Mouse (Mus musculus) limb, embryonic 13.5 days (tissue): ENCODE measurements at regions not wholly inside any gene's neighbourhood (a gene's known extent, or its start where the extent isn't known, plus 50 kb on each side); places are given as distances from the start of the nearest gene placed in this dataset.

Experiments used
- ATAC-seq: fragments of 200-750 bp; cut with Nextera tagmentation; 2 replicates; pipeline ENCODE4 v1.8.0; 2017; ENCODE audit warnings: low read depth, moderate number of reproducible peaks, moderate TSS enrichment; ENCODE audit not compliant: low FRiP score
- H3K27ac ChIP-seq: fragments of 300-500 bp; sonication (generic); 2 replicates; pipeline ENCODE4 v1.5.1; 2015; ENCODE audit warnings: inconsistent platforms, mild to moderate bottlenecking, moderate library complexity
- H3K27me3 ChIP-seq: fragments of 300-500 bp; sonication (generic); 2 replicates; pipeline ENCODE4 v1.6.1; 2015; ENCODE audit warnings: mild to moderate bottlenecking, inconsistent platforms
- H3K36me3 ChIP-seq: fragments of 300-500 bp; sonication (generic); 2 replicates; pipeline ENCODE4 v1.6.1; 2015; ENCODE audit warnings: inconsistent platforms, mild to moderate bottlenecking, moderate library complexity
- H3K4me1 ChIP-seq: fragments of 300-500 bp; sonication (generic); 2 replicates; pipeline ENCODE4 v1.6.1; 2015; ENCODE audit warnings: inconsistent platforms
- H3K4me2 ChIP-seq: fragments of 300-500 bp; sonication (generic); replicated peaks from 2 replicates; pipeline ENCODE4 v1.6.1; 2015; ENCODE audit warnings: inconsistent platforms, mild to moderate bottlenecking, moderate library complexity
- H3K4me3 ChIP-seq: fragments of 300-500 bp; sonication (generic); 2 replicates; pipeline ENCODE4 v1.5.1; 2015; ENCODE audit warnings: moderate library complexity, mild to moderate bottlenecking, inconsistent platforms
- H3K9ac ChIP-seq: fragments of 300-500 bp; sonication (generic); 2 replicates; pipeline ENCODE4 v1.6.1; 2015; ENCODE audit warnings: mild to moderate bottlenecking, inconsistent platforms
- H3K9me3 ChIP-seq: fragments of 300-500 bp; sonication (generic); 2 replicates; pipeline ENCODE4 v1.6.1; 2016; ENCODE audit warnings: inconsistent platforms
- WGBS: fragments of 180-500 bp; shearing (Covaris S2); methylation state at CpG from one replicate; pipeline ENCODE4 v1.1.7; 2015; 5-methylcytosine and 5-hydroxymethylcytosine counted together

- ATAC-seq: 0 out of 2 replicates have a peak, but pooled peaks have one; percentile 15
- Histone ChIP-seq H3K9me3 (no peaks in the 10 kb centered on the region), H3K36me3 (no peaks in the 10 kb centered on the region), H3K4me1 (peaks cover 15% of the 10 kb centered on the region), H3K4me3 (no peak overlapping the region), H3K27me3 (no peaks in the 10 kb centered on the region), H3K27ac (0 out of 2 replicates have a peak overlapping the region, but pooled peaks have one; percentile 61), H3K4me2 (no peak overlapping the region), H3K9ac (no peak overlapping the region)
- WGBS: 1% methylated on average over 3 of the region's 3 CpGs
Observed at GRCm38 (mm10) chr5:134000100-134000499, 99.4 kb upstream of the Castor2 start.

GRCm38 (mm10) chr5:133999698-134000097, 99.8 kb upstream of the Castor2 start:
- H3K4me2 ChIP-seq: no peak overlapping the region
- H3K27ac ChIP-seq: peak overlapping the region; percentile 28; the same call in 1 of the 2 replicates
- ATAC-seq: peak; percentile 19; the same call in 1 of the 2 replicates
- peaks cover 15% of the 10 kb centered on the region for H3K4me1 ChIP-seq
- H3K4me3 ChIP-seq: no peak overlapping the region
- no peak overlapping the region for H3K9ac ChIP-seq
- no peaks in the 10 kb centered on the region for H3K36me3 ChIP-seq
- 3% methylated on average over 5 of the region's 5 CpGs for WGBS
- H3K27me3 ChIP-seq: no peaks in the 10 kb centered on the region
- no peaks in the 10 kb centered on the region for H3K9me3 ChIP-seq

GRCm38 (mm10) chr5:133991994-133992393, 107.5 kb upstream of the Castor2 start:
- Histone ChIP-seq H3K27ac (no peak overlapping the region), H3K27me3 (no peaks in the 10 kb centered on the region), H3K4me2 (no peak overlapping the region), H3K36me3 (no peaks in the 10 kb centered on the region), H3K9ac (no peak overlapping the region), H3K9me3 (0 out of 2 replicates have a peak, but pooled peaks cover 3% of the 10 kb centered on the region), H3K4me3 (no peak overlapping the region), H3K4me1 (peaks cover 3% of the 10 kb centered on the region)
- 37% methylated on average over 2 of the region's 2 CpGs for WGBS
- ATAC-seq: no peak

GRCm38 (mm10) chr5:133991556-133991955, 108.0 kb upstream of the Castor2 start:
- Histone ChIP-seq H3K27ac (no peak overlapping the region), H3K4me1 (peaks cover 3% of the 10 kb centered on the region), H3K9ac (no peak overlapping the region), H3K27me3 (no peaks in the 10 kb centered on the region), H3K9me3 (0 out of 2 replicates have a peak, but pooled peaks cover 3% of the 10 kb centered on the region), H3K36me3 (no peaks in the 10 kb centered on the region), H3K4me2 (no peak overlapping the region), H3K4me3 (no peak overlapping the region)
- WGBS: 16% methylated on average over 3 of the region's 3 CpGs
- no peak for ATAC-seq

- H3K27me3 ChIP-seq: peaks cover 33% of the 10 kb centered on the region
- H3K4me3 ChIP-seq: no peak overlapping the region
- ATAC-seq: no peak
- 6% methylated on average over 15 of the region's 15 CpGs for WGBS
- H3K27ac ChIP-seq: no peak overlapping the region
- H3K9me3 ChIP-seq: no peaks in the 10 kb centered on the region
- peaks cover 16% of the 10 kb centered on the region for H3K4me1 ChIP-seq
- no peaks in the 10 kb centered on the region for H3K36me3 ChIP-seq
- no peak overlapping the region for H3K9ac ChIP-seq
- no peak overlapping the region for H3K4me2 ChIP-seq
Observed at GRCm38 (mm10) chr5:133983249-133983966, 116.1 kb upstream of the Castor2 start.

GRCm38 (mm10) chr5:133970421-133970914, 129.0 kb upstream of the Castor2 start:
- Histone ChIP-seq H3K4me2 (no peak overlapping the region), H3K9ac (no peak overlapping the region), H3K4me1 (no peaks in the 10 kb centered on the region), H3K27ac (no peak overlapping the region), H3K27me3 (no peaks in the 10 kb centered on the region), H3K36me3 (no peaks in the 10 kb centered on the region), H3K4me3 (no peak overlapping the region), H3K9me3 (peaks cover 8% of the 10 kb centered on the region; the same call in 1 of the 2 replicates)
- 67% methylated on average over 12 of the region's 12 CpGs for WGBS
- ATAC-seq: no peak

DNA sequence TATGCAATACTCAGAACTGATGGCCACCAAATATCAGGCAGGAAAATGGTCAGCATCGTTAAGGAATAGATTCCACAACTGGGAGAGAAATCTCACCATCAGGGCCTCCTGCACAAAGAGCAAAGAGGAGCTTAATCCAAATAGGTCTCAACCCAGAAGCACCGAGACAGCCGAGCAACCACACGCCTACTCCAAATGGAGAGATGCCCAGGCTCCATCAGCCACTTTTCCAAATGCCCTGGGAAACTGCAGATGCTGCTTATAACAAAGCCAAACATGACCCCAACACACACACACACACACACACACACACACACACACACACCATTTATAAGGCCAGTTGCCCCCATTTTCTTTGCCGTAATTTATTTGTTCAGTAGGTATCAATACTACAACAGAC, 136.2 kb upstream of the Castor2 start:
- H3K27me3 ChIP-seq: no peaks in the 10 kb centered on the region
- 80% methylated on average over 5 of the region's 5 CpGs for WGBS
- no peaks in the 10 kb centered on the region for H3K4me1 ChIP-seq
- no peaks in the 10 kb centered on the region for H3K36me3 ChIP-seq
- no peak overlapping the region for H3K4me2 ChIP-seq
- ATAC-seq: no peak
- H3K9ac ChIP-seq: no peak overlapping the region
- H3K4me3 ChIP-seq: no peak overlapping the region
- H3K9me3 ChIP-seq: peaks cover 8% of the 10 kb centered on the region; the same call in 1 of the 2 replicates
- no peak overlapping the region for H3K27ac ChIP-seq

DNA sequence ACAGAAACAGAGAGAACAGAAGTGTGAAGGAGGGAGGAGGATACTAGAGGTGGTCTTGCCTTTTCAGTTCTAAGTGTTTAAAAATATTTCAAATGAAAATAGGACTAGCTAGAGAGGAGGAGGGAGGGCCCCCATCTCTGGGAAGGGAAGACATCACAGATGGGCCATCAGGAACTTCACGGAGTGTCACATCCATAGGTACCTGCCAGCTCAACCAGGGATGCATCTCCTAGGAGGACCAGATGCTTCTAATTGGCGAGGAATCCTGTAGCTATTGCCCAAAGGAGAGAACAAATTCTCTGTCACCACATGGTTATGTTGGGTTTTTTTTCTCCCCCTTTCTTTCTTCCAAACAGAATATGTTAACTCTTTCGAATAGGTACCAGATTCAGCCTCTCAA, 158.7 kb upstream of the Castor2 start:
- Histone ChIP-seq H3K4me3 (no peak overlapping the region), H3K4me1 (no peaks in the 10 kb centered on the region), H3K9ac (no peak overlapping the region), H3K27ac (no peak overlapping the region), H3K4me2 (no peak overlapping the region), H3K9me3 (no peaks in the 10 kb centered on the region), H3K36me3 (no peaks in the 10 kb centered on the region), H3K27me3 (no peaks in the 10 kb centered on the region)
- no peak for ATAC-seq
- WGBS: 72% methylated on average over 3 of the region's 3 CpGs

DNA sequence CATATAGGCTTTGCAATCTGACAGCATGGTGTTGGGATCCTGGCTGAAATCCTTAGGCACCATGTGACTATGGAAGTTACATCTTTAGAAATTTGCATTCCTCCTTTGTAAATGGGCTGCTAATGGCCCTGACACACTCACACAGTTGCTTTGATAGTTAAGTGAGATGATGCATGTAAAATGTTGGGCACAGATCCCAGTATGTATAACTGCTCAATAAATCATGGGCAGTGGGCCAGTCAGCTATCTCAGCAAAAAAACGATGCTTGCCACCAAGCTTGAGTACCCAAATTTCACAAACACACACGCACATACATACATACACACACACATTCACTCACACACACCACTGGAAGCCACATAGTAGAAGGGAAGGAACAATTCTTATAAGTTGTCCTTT, 159.5 kb upstream of the Castor2 start:
- ATAC-seq: no peak
- WGBS: 91% methylated on average over 2 of the region's 2 CpGs
- no peaks in the 10 kb centered on the region for H3K36me3 ChIP-seq

DNA sequence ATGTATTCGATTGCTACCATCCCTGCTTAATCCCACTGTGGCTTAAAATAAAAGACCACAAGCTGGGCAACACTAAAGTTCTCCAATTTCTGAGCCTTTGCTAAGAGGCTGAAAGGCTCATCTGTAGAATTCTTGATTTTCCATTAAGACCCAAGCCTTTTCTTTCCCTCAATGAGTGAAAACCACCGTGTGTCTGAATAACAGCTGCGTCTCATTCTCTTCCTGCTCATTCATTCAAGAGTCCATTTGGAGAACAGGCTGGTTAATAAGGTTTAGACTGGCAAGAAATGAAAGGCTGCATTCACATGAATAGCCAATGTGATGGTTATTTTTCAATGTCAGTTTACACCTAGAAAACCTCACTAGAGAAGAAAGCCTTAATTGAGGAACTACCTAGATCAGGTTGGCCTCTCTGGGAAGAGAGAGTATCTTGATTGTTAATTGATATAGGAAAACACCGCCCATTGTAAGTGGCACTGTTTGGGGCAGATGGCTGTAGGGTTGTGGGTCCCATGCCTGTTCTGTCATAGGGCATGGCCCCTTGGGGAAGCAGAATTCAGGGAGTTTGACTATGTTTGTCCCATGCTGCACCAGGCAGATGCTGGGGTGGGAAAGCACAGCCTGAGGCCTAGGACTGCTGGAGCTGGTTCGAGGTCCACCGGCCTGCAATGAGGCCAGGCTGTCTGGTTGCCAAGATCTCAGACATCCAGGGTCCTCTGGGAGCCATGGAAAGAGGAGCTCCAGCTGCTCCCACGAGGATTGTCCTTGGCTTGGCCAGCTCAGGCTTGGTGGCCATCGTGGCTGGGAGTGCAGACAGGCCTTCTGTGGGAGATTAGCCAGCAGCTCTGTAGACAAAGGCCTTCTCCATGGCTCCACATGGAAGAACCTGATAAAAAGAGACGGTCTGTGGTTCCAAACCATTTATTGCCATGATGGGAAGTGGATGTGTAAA, 161.3 kb upstream of the Castor2 start:
- H3K4me3 ChIP-seq: no peak overlapping the region
- no peaks in the 10 kb centered on the region for H3K36me3 ChIP-seq
- no peak overlapping the region for H3K4me2 ChIP-seq
- no peaks in the 10 kb centered on the region for H3K27me3 ChIP-seq
- H3K4me1 ChIP-seq: no peaks in the 10 kb centered on the region
- 66% methylated on average over 9 of the region's 9 CpGs for WGBS
- no peak overlapping the region for H3K9ac ChIP-seq
- ATAC-seq: no peak
- H3K27ac ChIP-seq: no peak overlapping the region
- no peaks in the 10 kb centered on the region for H3K9me3 ChIP-seq

More for the DNA sequence above, 159.5 kb upstream of the Castor2 start:
- H3K4me1 ChIP-seq: no peaks in the 10 kb centered on the region
- H3K9ac ChIP-seq: no peak overlapping the region
- H3K27ac ChIP-seq: no peak overlapping the region
- no peaks in the 10 kb centered on the region for H3K27me3 ChIP-seq
- no peak overlapping the region for H3K4me3 ChIP-seq
- H3K9me3 ChIP-seq: no peaks in the 10 kb centered on the region
- no peak overlapping the region for H3K4me2 ChIP-seq

DNA sequence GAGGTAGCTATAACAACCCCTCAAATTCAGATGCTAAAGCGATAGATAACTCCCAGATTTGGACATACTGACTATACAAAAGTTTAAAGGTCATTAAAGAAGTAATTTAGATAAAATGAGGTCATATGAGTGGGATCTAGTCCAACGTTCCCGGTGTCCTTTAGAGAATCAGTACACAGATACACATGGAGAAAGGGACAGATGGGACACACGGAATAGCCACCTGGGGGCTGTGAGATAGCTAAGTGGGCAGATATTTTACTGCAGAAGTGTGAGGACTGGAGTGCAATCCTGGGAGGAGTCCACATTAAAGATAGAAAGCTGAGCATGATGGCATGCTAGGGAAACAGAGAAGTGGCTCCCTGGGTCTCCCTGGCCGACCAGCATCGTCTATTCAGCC, 164.1 kb upstream of the Castor2 start:
- H3K9me3 ChIP-seq: no peaks in the 10 kb centered on the region
- H3K4me2 ChIP-seq: no peak overlapping the region
- ATAC-seq: no peak
- H3K9ac ChIP-seq: no peak overlapping the region
- H3K4me3 ChIP-seq: no peak overlapping the region
- H3K27me3 ChIP-seq: no peaks in the 10 kb centered on the region
- WGBS: 91% methylated on average over 6 of the region's 6 CpGs
- H3K36me3 ChIP-seq: no peaks in the 10 kb centered on the region
- no peak overlapping the region for H3K27ac ChIP-seq
- no peaks in the 10 kb centered on the region for H3K4me1 ChIP-seq

GRCm38 (mm10) chr5:133935006-133935405, 164.5 kb upstream of the Castor2 start:
- no peaks in the 10 kb centered on the region for H3K27me3 ChIP-seq

More at GRCm38 (mm10) chr5:133935006-133935405, 164.5 kb upstream of the Castor2 start:
- H3K4me1 ChIP-seq: no peaks in the 10 kb centered on the region
- H3K9me3 ChIP-seq: no peaks in the 10 kb centered on the region
- H3K27ac ChIP-seq: no peak overlapping the region
- H3K9ac ChIP-seq: no peak overlapping the region
- no peak overlapping the region for H3K4me2 ChIP-seq
- no peaks in the 10 kb centered on the region for H3K36me3 ChIP-seq
- no peak for ATAC-seq
- WGBS: 74% methylated on average over 6 of the region's 6 CpGs
- H3K4me3 ChIP-seq: no peak overlapping the region
